Mouse (Mus musculus): ENCODE data around the gene Clcn1. TPM values are rescaled to one million over a fixed set of nuclear protein-coding genes. Genes with fewer than 3 reads are reported as not detected.

Gene Clcn1
- total and polyA plus RNA-seq, 3 experiments = 0.11 to 0.45 TPM; not detected in 1

DNA sequence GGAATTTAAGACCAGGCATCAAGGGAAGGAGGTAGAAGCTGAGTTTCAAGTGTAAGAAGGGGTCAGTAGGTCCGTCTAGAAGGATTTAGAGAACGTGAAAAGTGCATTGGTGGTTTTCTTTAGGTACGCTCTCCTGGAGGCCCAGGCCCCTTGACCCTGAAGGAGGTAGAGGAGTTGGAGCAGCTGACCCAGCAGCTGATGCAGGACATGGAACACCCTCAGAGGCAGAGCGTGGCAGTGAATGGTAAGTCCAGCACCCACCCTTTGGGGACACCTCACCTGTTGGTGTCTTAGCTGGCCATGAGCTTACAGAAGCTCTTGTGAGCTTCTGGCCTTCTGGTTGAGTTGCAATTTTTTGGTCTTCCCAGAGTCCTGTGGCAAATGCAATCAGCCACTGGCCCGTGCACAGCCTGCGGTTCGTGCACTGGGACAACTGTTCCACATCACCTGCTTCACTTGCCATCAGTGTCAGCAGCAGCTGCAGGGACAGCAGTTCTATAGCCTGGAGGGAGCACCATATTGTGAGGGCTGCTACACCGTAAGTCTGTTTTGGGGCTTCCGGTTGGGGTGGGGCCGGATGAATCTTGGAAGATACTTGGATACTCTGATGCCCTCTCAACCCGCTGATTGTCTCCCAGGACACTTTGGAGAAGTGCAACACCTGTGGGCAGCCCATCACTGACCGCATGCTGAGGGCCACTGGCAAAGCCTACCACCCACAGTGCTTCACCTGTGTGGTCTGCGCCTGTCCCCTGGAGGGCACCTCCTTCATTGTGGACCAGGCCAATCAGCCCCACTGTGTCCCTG is 69.5 kb downstream of the Clcn1 start:
- no peak for ATAC-seq (ENCODE audit: extremely low read depth, insufficient number of reproducible peaks, low FRiP score, poor library complexity, severe bottlenecking)
- H3K36me3 ChIP-seq (replicated peaks) = peaks cover 44% of the 10 kb centered on the region
- no peak overlapping the region for H3K4me3 ChIP-seq (ENCODE audit: low read depth, low read length)
- H3K27me3 ChIP-seq (ENCODE audit: insufficient read depth, low read length) = 0 out of 2 replicates have a peak, but pooled peaks cover under 1% of the 10 kb centered on the region
- H3K4me1 ChIP-seq (ENCODE audit: insufficient read depth, low read depth, low read length) = peaks cover 38% of the 10 kb centered on the region
- no peaks in the 10 kb centered on the region for H3K9me3 ChIP-seq (replicated peaks)
- DNase-seq (ENCODE audit: low spot score) = no peak
- no peak for TF ChIP-seq CTCF (IDR thresholded peaks at IDR 0.05; ENCODE audit: low read depth, low read length)
- no peak for TF ChIP-seq GATA1 (IDR thresholded peaks at IDR 0.05; ENCODE audit: borderline replicate concordance, low read length)
- no peak for TF ChIP-seq TAL1 (conservative IDR thresholded peaks at IDR 0.05; ENCODE audit: low read depth, low read length)
- TF ChIP-seq POLR2AphosphoS5 (IDR thresholded peaks at IDR 0.05; ENCODE audit: insufficient replicate concordance, low read depth, low read length) = no peak
- no peak for TF ChIP-seq GATA2 (IDR thresholded peaks at IDR 0.05; ENCODE audit: borderline replicate concordance, low read depth, low read length)

DNA sequence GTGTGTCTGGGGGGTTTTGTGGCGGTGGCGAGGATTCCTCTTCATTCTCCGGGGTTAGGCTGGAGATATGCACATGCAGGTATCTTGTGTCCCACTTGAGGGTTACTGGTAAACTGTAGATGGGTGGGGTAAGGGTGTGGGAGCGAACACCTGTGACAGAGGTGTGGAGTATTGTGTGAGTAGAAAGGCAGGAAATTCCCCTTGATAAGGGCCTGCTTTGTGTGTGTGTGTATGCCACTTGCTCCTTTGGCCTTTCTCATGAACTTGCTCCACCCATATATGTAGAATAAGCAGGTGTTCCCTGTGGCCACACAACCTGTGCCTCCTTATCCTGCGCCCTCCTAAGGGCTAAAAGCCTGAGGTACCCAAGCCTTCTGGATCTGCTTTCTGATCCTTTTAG is 70.4 kb downstream of the Clcn1 start:
- TF ChIP-seq CTCF (IDR thresholded peaks at IDR 0.05; ENCODE audit: low read depth, low read length) (no peak), POLR2AphosphoS5 (IDR thresholded peaks at IDR 0.05; ENCODE audit: insufficient replicate concordance, low read depth, low read length) (no peak), TAL1 (conservative IDR thresholded peaks at IDR 0.05; ENCODE audit: low read depth, low read length) (no peak), GATA2 (IDR thresholded peaks at IDR 0.05; ENCODE audit: borderline replicate concordance, low read depth, low read length) (no peak), GATA1 (IDR thresholded peaks at IDR 0.05; ENCODE audit: borderline replicate concordance, low read length) (no peak)
- ATAC-seq (ENCODE audit: extremely low read depth, insufficient number of reproducible peaks, low FRiP score, poor library complexity, severe bottlenecking) = no peak
- H3K36me3 ChIP-seq (replicated peaks) = peaks cover 38% of the 10 kb centered on the region

DNA sequence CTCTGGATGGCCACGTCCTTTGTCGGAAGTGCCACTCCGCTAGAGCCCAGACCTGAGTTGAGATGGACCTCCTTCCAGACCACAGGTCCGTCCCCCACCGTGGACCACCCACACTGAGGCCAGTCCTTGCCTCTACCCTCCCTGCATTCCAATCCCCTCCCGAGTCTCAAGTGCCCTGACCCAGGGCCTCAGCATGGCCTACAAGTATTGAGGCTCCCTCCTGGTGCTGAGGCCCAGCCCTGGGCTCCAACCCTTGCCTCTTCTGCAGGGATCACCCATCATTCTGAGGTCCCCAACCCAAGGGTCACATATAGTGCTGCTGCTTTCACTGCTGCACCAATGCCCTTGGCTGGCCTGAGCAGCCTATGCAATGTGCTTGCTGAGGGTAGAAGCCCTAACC is 71.4 kb downstream of the Clcn1 start:
- Histone ChIP-seq H3K9me3 (replicated peaks) (no peaks in the 10 kb centered on the region), H3K4me1 (ENCODE audit: insufficient read depth, low read depth, low read length) (peaks cover 20% of the 10 kb centered on the region), H3K36me3 (replicated peaks) (peaks cover 38% of the 10 kb centered on the region), H3K27me3 (ENCODE audit: insufficient read depth, low read length) (peaks cover 5% of the 10 kb centered on the region), H3K4me3 (ENCODE audit: low read depth, low read length) (no peak overlapping the region)
- ATAC-seq (ENCODE audit: extremely low read depth, insufficient number of reproducible peaks, low FRiP score, poor library complexity, severe bottlenecking) = no peak
- DNase-seq (ENCODE audit: low spot score) = no peak
- TF ChIP-seq POLR2AphosphoS5 (IDR thresholded peaks at IDR 0.05; ENCODE audit: insufficient replicate concordance, low read depth, low read length) (no peak), CTCF (IDR thresholded peaks at IDR 0.05; ENCODE audit: low read depth, low read length) (no peak)

More for the DNA sequence above, 70.4 kb downstream of the Clcn1 start:
- Histone ChIP-seq H3K9me3 (replicated peaks) (no peaks in the 10 kb centered on the region), H3K4me1 (ENCODE audit: insufficient read depth, low read depth, low read length) (peaks cover 29% of the 10 kb centered on the region), H3K4me3 (ENCODE audit: low read depth, low read length) (no peak overlapping the region), H3K27me3 (ENCODE audit: insufficient read depth, low read length) (no peaks in the 10 kb centered on the region)
- no peak for DNase-seq (ENCODE audit: low spot score)

GRCm38 (mm10) chr6:42358901-42359300 is 72.4 kb downstream of the Clcn1 start:
- Histone ChIP-seq H3K9me3 (replicated peaks) (no peaks in the 10 kb centered on the region), H3K27me3 (ENCODE audit: insufficient read depth, low read length) (peaks cover 10% of the 10 kb centered on the region), H3K4me3 (ENCODE audit: low read depth, low read length) (no peak overlapping the region), H3K36me3 (replicated peaks) (peaks cover 38% of the 10 kb centered on the region), H3K4me1 (ENCODE audit: insufficient read depth, low read depth, low read length) (peaks cover 11% of the 10 kb centered on the region)
- ATAC-seq (ENCODE audit: extremely low read depth, insufficient number of reproducible peaks, low FRiP score, poor library complexity, severe bottlenecking) (no peak), DNase-seq (ENCODE audit: low spot score) (no peak)
- no peak for TF ChIP-seq TAL1 (conservative IDR thresholded peaks at IDR 0.05; ENCODE audit: low read depth, low read length)
- no peak for TF ChIP-seq GATA1 (IDR thresholded peaks at IDR 0.05; ENCODE audit: borderline replicate concordance, low read length)
- TF ChIP-seq GATA2 (IDR thresholded peaks at IDR 0.05; ENCODE audit: borderline replicate concordance, low read depth, low read length) = no peak
- no peak for TF ChIP-seq CTCF (IDR thresholded peaks at IDR 0.05; ENCODE audit: low read depth, low read length)
- TF ChIP-seq POLR2AphosphoS5 (IDR thresholded peaks at IDR 0.05; ENCODE audit: insufficient replicate concordance, low read depth, low read length) = no peak

GRCm38 (mm10) chr6:42359364-42360147 is 73.1 kb downstream of the Clcn1 start:
- peaks cover 38% of the 10 kb centered on the region for H3K36me3 ChIP-seq (replicated peaks)
- ATAC-seq (ENCODE audit: extremely low read depth, insufficient number of reproducible peaks, low FRiP score, poor library complexity, severe bottlenecking) = no peak

DNA sequence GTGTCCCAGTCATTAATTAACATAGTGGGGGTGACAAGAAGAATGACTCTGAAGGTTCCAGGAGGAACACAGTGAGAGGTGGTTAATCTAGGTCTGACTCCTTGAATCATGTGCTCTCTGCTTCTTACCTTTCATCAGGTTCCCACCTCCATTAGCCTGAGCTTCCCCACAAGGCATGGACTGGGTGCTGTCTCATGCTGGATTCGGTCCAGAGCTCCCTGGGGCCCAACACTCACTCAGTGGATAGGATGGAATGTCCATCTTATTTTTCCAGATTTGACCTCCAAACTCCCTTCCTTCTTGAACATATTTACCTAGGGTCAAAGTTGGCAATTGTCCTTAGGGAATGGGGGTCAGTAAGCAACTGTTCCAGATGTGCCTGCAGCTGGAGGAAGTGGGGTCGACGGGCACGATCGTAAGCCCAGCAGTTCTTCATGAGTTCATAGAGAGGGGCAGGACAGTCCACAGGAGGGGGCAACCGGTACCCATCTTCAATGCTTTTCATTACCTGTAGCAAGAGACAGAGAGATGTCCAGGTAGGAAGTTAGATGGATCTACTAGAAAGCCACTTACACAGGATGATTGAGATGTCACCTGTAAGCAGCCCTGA is 73.9 kb downstream of the Clcn1 start:
- H3K4me1 ChIP-seq (ENCODE audit: insufficient read depth, low read depth, low read length) = no peaks in the 10 kb centered on the region; the same call in 1 of the 2 replicates

More at GRCm38 (mm10) chr6:42359364-42360147, 73.1 kb downstream of the Clcn1 start:
- Histone ChIP-seq H3K27me3 (ENCODE audit: insufficient read depth, low read length) (peaks cover 16% of the 10 kb centered on the region), H3K4me1 (ENCODE audit: insufficient read depth, low read depth, low read length) (peaks cover 4% of the 10 kb centered on the region), H3K4me3 (ENCODE audit: low read depth, low read length) (no peak overlapping the region), H3K9me3 (replicated peaks) (no peaks in the 10 kb centered on the region)
- DNase-seq (ENCODE audit: low spot score) = no peak
- TF ChIP-seq CTCF (IDR thresholded peaks at IDR 0.05; ENCODE audit: low read depth, low read length) (no peak), POLR2AphosphoS5 (IDR thresholded peaks at IDR 0.05; ENCODE audit: insufficient replicate concordance, low read depth, low read length) (no peak), TAL1 (conservative IDR thresholded peaks at IDR 0.05; ENCODE audit: low read depth, low read length) (no peak), GATA1 (IDR thresholded peaks at IDR 0.05; ENCODE audit: borderline replicate concordance, low read length) (no peak), GATA2 (IDR thresholded peaks at IDR 0.05; ENCODE audit: borderline replicate concordance, low read depth, low read length) (no peak)

More for the DNA sequence above, 73.9 kb downstream of the Clcn1 start:
- no peak for TF ChIP-seq TAL1 (conservative IDR thresholded peaks at IDR 0.05; ENCODE audit: low read depth, low read length)
- TF ChIP-seq CTCF (IDR thresholded peaks at IDR 0.05; ENCODE audit: low read depth, low read length) = no peak
- no peak for TF ChIP-seq GATA2 (IDR thresholded peaks at IDR 0.05; ENCODE audit: borderline replicate concordance, low read depth, low read length)
- no peak for TF ChIP-seq POLR2AphosphoS5 (IDR thresholded peaks at IDR 0.05; ENCODE audit: insufficient replicate concordance, low read depth, low read length)
- no peak for TF ChIP-seq GATA1 (IDR thresholded peaks at IDR 0.05; ENCODE audit: borderline replicate concordance, low read length)
- DNase-seq (ENCODE audit: low spot score) = no peak
- peaks cover 19% of the 10 kb centered on the region for H3K27me3 ChIP-seq (ENCODE audit: insufficient read depth, low read length)
- H3K9me3 ChIP-seq (replicated peaks) = no peaks in the 10 kb centered on the region
- H3K36me3 ChIP-seq (replicated peaks) = peaks cover 38% of the 10 kb centered on the region
- ATAC-seq (ENCODE audit: extremely low read depth, insufficient number of reproducible peaks, low FRiP score, poor library complexity, severe bottlenecking) = no peak
- H3K4me3 ChIP-seq (ENCODE audit: low read depth, low read length) = no peak overlapping the region

Measured in G1E (cell line).